Mouse (Mus musculus) ES-E14 (cell line): Measurements from ENCODE around the gene Mst1. TPM values are rescaled to one million over a fixed set of nuclear protein-coding genes. Genes with fewer than 3 reads are reported as not detected.

Experiments
- DNase-seq: peaks from one replicate; pipeline ENCODE4 v3.0.0-alpha.2; 2013; ENCODE audit warnings: low read depth, low spot score
- H3K27ac ChIP-seq: 2 replicates; pipeline ENCODE4 v1.5.1; 2012; ENCODE audit warnings: low read depth, mild to moderate bottlenecking, low read length, moderate library complexity, mixed read lengths; ENCODE audit not compliant: poor library complexity, insufficient read depth, severe bottlenecking
- H3K36me3 ChIP-seq: 2 replicates; pipeline ENCODE4 v1.6.1; 2012; ENCODE audit warnings: mild to moderate bottlenecking, low read length, moderate library complexity, mixed read lengths; ENCODE audit not compliant: control insufficient read depth, poor library complexity, insufficient read depth, severe bottlenecking
- H3K4me1 ChIP-seq, 2 experiments: fragments of 150-350 bp in 1 of 2; sonication (generic) in 1 of 2; 2 replicates each; pipeline ENCODE4 v1.6.1; 2012; ENCODE audit warnings: low read length in 2 of 2, mild to moderate bottlenecking in 1 of 2, mixed read lengths in 1 of 2; ENCODE audit not compliant: control insufficient read depth in 2 of 2, insufficient read depth in 2 of 2, poor library complexity in 1 of 2
- H3K4me3 ChIP-seq, 2 experiments: fragments of 150-350 bp in 1 of 2; sonication (generic) in 1 of 2; 2 replicates each; pipeline ENCODE4 v1.5.1; 2012; ENCODE audit warnings: low read length in 2 of 2, low read depth in 1 of 2, mild to moderate bottlenecking in 1 of 2, mixed read lengths in 1 of 2; ENCODE audit not compliant: insufficient read depth in 1 of 2, poor library complexity in 1 of 2, severe bottlenecking in 1 of 2
- H3K9ac ChIP-seq: 2 replicates; pipeline ENCODE4 v1.6.1; 2012; ENCODE audit warnings: low read depth, mild to moderate bottlenecking, low read length, mixed read lengths; ENCODE audit not compliant: poor library complexity, insufficient read depth, severe bottlenecking
- H3K9me3 ChIP-seq: fragments of 150-350 bp; sonication (generic); 2 replicates; pipeline ENCODE4 v1.6.1; 2012; ENCODE audit warnings: low read depth, mild to moderate bottlenecking, low read length; ENCODE audit not compliant: control insufficient read depth, insufficient read depth
- CHD2 ChIP-seq: IDR thresholded peaks from 2 replicates; pipeline ENCODE4 v1.6.1; 2014; ENCODE audit warnings: mild to moderate bottlenecking, low read depth, low read length, inconsistent platforms
- HCFC1 ChIP-seq: IDR thresholded peaks from 2 replicates; pipeline ENCODE4 v1.6.1; 2012; ENCODE audit warnings: low read length, inconsistent platforms, borderline replicate concordance; ENCODE audit not compliant: insufficient read depth
- MAFK ChIP-seq: IDR thresholded peaks from 2 replicates; pipeline ENCODE4 v1.6.1; 2014; ENCODE audit warnings: mild to moderate bottlenecking, low read depth, low read length, inconsistent platforms; ENCODE audit not compliant: insufficient read depth
- ZC3H11A ChIP-seq: IDR thresholded peaks from 2 replicates; pipeline ENCODE4 v1.6.1; 2012; ENCODE audit warnings: low read depth, mild to moderate bottlenecking, inconsistent platforms, low read length, borderline replicate concordance
- ZNF384 ChIP-seq: IDR thresholded peaks from 2 replicates; pipeline ENCODE4 v1.6.1; 2012; ENCODE audit warnings: low read depth, low read length, inconsistent platforms
- in situ Hi-C, 2 experiments: fragments of 600-800 bp; cut with MboI; formaldehyde crosslinking; loops; one replicate each; pipeline ENCODE4 v1.15.1; 2025; ENCODE audit warnings: low sequenced_read_pairs in 2 of 2, inconsistent platforms in 1 of 2; ENCODE audit not compliant: unreplicated experiment in 2 of 2
- total RNA-seq: library from RNA; depleted of rRNA; stranded (reverse); fragments of 300-350 nt; gene quantifications from 2 replicates; pipeline ENCODE4 v1.2.3, GENCODE M21; 2012

Gene Mst1
- total RNA-seq, 1 experiment = 2.9 TPM

GRCm38 (mm10) chr9:108062142-108062541, 18.1 kb upstream of the Mst1 start:
- no peak for DNase-seq
- Histone ChIP-seq H3K4me1 (no peaks in the 10 kb centered on the region), H3K9me3 (no peaks in the 10 kb centered on the region), H3K4me3 (no peak overlapping the region), H3K9ac (no peak overlapping the region), H3K36me3 (peaks cover 6% of the 10 kb centered on the region; the same call in 1 of the 2 replicates), H3K27ac (no peak overlapping the region)
- no peak for TF ChIP-seq CHD2
- in situ Hi-C loops = no loop called here

GRCm38 (mm10) chr9:108063361-108063760, 16.9 kb upstream of the Mst1 start:
- peaks cover 4% of the 10 kb centered on the region; the same call in 1 of the 2 replicates for H3K36me3 ChIP-seq
- in situ Hi-C loops = no loop called here
- no peak overlapping the region for H3K4me3 ChIP-seq
- no peak for DNase-seq
- no peak overlapping the region for H3K9ac ChIP-seq
- H3K9me3 ChIP-seq = no peaks in the 10 kb centered on the region
- H3K27ac ChIP-seq = no peak overlapping the region
- H3K4me1 ChIP-seq = no peaks in the 10 kb centered on the region
- TF ChIP-seq ZC3H11A (no peak), MAFK (no peak), ZNF384 (no peak), CHD2 (no peak), HCFC1 (no peak)

- DNase-seq = no peak
- no peaks in the 10 kb centered on the region for H3K9me3 ChIP-seq
- TF ChIP-seq ZC3H11A = peak; percentile 47; the same call in 1 of the 2 replicates
- TF ChIP-seq HCFC1 = no peak
- H3K4me3 ChIP-seq = no peak overlapping the region
- no peaks in the 10 kb centered on the region for H3K4me1 ChIP-seq
- in situ Hi-C loops = loop anchor here in 1 of 2 experiments (5.0 kb wide), 1 partner anchor 163 kb away; no protein-coding TSS in a partner anchor
- H3K27ac ChIP-seq = no peak overlapping the region
- H3K36me3 ChIP-seq = peaks cover 8% of the 10 kb centered on the region; the same call in 1 of the 2 replicates
- no peak overlapping the region for H3K9ac ChIP-seq
Observed at GRCm38 (mm10) chr9:108065491-108066011, 14.7 kb upstream of the Mst1 start.

- Histone ChIP-seq H3K27ac (no peak overlapping the region), H3K9ac (no peak overlapping the region), H3K4me3 (no peak overlapping the region), H3K4me1 (no peaks in the 10 kb centered on the region), H3K36me3 (peaks cover 13% of the 10 kb centered on the region; the same call in 1 of the 2 replicates), H3K9me3 (no peaks in the 10 kb centered on the region)
- DNase-seq = no peak
- TF ChIP-seq HCFC1 (no peak), ZNF384 (no peak), MAFK (no peak)
- in situ Hi-C loops = loop anchor here in 1 of 2 experiments (5.0 kb wide), 1 partner anchor 165 kb away; no protein-coding TSS in a partner anchor
Observed at GRCm38 (mm10) chr9:108067199-108067598, 13.0 kb upstream of the Mst1 start.

GRCm38 (mm10) chr9:108067900-108068299, 12.3 kb upstream of the Mst1 start:
- Histone ChIP-seq H3K4me1 (no peaks in the 10 kb centered on the region), H3K9me3 (no peaks in the 10 kb centered on the region), H3K4me3 (no peak overlapping the region), H3K9ac (no peak overlapping the region), H3K27ac (no peak overlapping the region), H3K36me3 (peaks cover 13% of the 10 kb centered on the region; the same call in 1 of the 2 replicates)
- TF ChIP-seq CHD2 (no peak), ZC3H11A (peak; percentile 44; the same call in 1 of the 2 replicates)
- peak; percentile 85 for DNase-seq
- in situ Hi-C loops = loop anchor here in 1 of 2 experiments (5.0 kb wide), 1 partner anchor 166 kb away; no protein-coding TSS in a partner anchor
